ENCODE assay signal across 14 mouse cellular contexts in the genomic region with DNA sequence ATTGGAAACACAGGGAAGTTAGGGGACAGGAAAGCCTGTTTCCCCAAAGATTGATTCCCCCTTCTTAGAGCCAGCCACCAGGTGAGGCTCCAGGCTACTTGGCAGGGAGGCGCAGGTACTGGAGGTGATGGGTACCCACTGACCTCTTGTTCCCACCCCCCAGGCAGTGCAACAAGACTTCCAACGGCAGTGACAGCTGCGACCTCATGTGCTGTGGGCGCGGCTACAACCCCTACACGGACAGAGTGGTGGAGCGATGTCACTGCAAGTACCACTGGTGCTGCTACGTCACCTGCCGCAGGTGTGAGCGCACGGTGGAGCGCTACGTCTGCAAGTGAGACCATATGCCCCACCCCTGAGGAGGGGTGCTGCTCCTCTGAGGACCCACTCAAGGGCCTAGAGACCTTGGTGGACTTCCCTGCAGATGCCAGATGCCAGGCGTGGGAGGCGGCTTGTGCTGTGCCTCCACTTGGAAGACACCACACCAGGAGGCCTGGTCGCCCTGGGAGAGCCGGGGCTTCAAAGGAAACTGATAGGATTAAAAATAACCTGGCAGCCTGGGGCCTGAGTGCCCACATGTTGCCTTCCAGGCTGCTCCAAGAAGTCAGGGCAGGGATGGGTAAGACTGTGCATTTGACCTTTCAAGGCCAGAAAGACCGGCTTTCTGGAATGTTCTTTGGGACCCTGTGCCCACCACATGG. TPM values are rescaled to one million over a fixed set of nuclear protein-coding genes. Genes with fewer than 3 reads are reported as not detected.
"Had no signal": no experiment of that assay in that cellular context is flagged by ENCODE, and none has a peak within 500 bp of the region (broad histone marks: within the 10 kb centered on the region; RNA-seq: fewer than 3 reads in every experiment).

No protein-coding gene starts in this region.

- H3K4me2 ChIP-seq: liver, embryonic 11.5 days; liver, embryonic 15.5 days; midbrain, embryonic 11.5 days; midbrain, embryonic 15.5 days; neural tube, embryonic 13.5 days had no signal

- H3K4me3 ChIP-seq: limb, embryonic 10.5 days; liver, embryonic 15.5 days; midbrain, embryonic 15.5 days; neural tube, embryonic 13.5 days had no signal

- H3K36me3 ChIP-seq: liver, embryonic 15.5 days; midbrain, embryonic 15.5 days; neural tube, embryonic 13.5 days had no signal

- DNase-seq: kidney, adult 9 months; kidney, postnatal 36 days; lung, adult 2 months; lung, postnatal 36 days; spleen, adult 18-20 months; thymus, postnatal 36 days had no signal

- H3K27me3 ChIP-seq: liver, embryonic 15.5 days; midbrain, embryonic 15.5 days; neural tube, embryonic 13.5 days had no signal

- H3K9me3 ChIP-seq: limb, embryonic 10.5 days; liver, embryonic 15.5 days; midbrain, embryonic 15.5 days; neural tube, embryonic 13.5 days had no signal

- H3K4me1 ChIP-seq: midbrain, embryonic 15.5 days had no signal

- H3K27ac ChIP-seq: kidney, postnatal 0 days; limb, embryonic 10.5 days; liver, embryonic 15.5 days; midbrain, embryonic 15.5 days; neural tube, embryonic 13.5 days had no signal

RNA-seq across cellular contexts. Expression of a gene that starts 18.2 kb away (rescaled TPM):
- total RNA-seq: megakaryocyte progenitor cell, adult 5-6 weeks had no signal
